Mouse (Mus musculus) liver, adult 2 months (tissue): ENCODE data around the gene Bmpr2. TPM values are rescaled to one million over a fixed set of nuclear protein-coding genes. Genes with fewer than 3 reads are reported as not detected.

Experiments used
- DNase-seq: peaks from one replicate; pipeline ENCODE4 v3.0.0-alpha.2; 2011; ENCODE audit warnings: low read depth, low spot score; ENCODE audit errors: extremely low read depth
- H3K27ac ChIP-seq: fragments of 200-500 bp; replicated peaks from 2 replicates; pipeline ENCODE4 v1.5.1; 2012; ENCODE audit warnings: low read depth, mild to moderate bottlenecking, control low read depth, inconsistent platforms, low read length; ENCODE audit not compliant: insufficient read depth
- H3K27me3 ChIP-seq: fragments of 200-500 bp; 2 replicates; pipeline ENCODE4 v1.6.1; 2012; ENCODE audit warnings: mild to moderate bottlenecking, moderate library complexity, low read length, inconsistent platforms; ENCODE audit not compliant: control insufficient read depth, insufficient read depth
- H3K36me3 ChIP-seq: fragments of 200-500 bp; 2 replicates; pipeline ENCODE4 v1.6.1; 2012; ENCODE audit warnings: low read length, inconsistent platforms; ENCODE audit not compliant: control insufficient read depth, insufficient read depth
- H3K4me1 ChIP-seq: fragments of 200-500 bp; 2 replicates; pipeline ENCODE4 v1.6.1; 2011; ENCODE audit warnings: low read length; ENCODE audit not compliant: control insufficient read depth, insufficient read depth
- H3K4me3 ChIP-seq: fragments of 200-500 bp; 2 replicates; pipeline ENCODE4 v1.5.1; 2011; ENCODE audit warnings: low read depth, mild to moderate bottlenecking, control low read depth, low read length, moderate library complexity; ENCODE audit not compliant: insufficient read depth
- H3K79me2 ChIP-seq: fragments of 200-500 bp; 2 replicates; pipeline ENCODE4 v1.6.1; 2012; ENCODE audit warnings: inconsistent platforms, mild to moderate bottlenecking, low read length, moderate library complexity; ENCODE audit not compliant: control insufficient read depth, insufficient read depth
- H3K9ac ChIP-seq: fragments of 200-500 bp; 2 replicates; pipeline ENCODE4 v1.6.1; 2012; ENCODE audit warnings: low read depth, mild to moderate bottlenecking, control low read depth, inconsistent platforms, low read length
- CTCF ChIP-seq: fragments of 200-500 bp; IDR thresholded peaks from 2 replicates; pipeline ENCODE4 v1.5.1; 2011; ENCODE audit warnings: low read depth, low read length, control low read depth
- POLR2A ChIP-seq: fragments of 200-500 bp; IDR thresholded peaks from 2 replicates; pipeline ENCODE4 v1.6.1; 2011; ENCODE audit warnings: low read length, control low read depth; ENCODE audit not compliant: insufficient read depth; ENCODE audit errors: extremely low read depth
- WGBS: fragments of 180-500 bp; shearing (Covaris S2); methylation state at CpG from one replicate; pipeline ENCODE4 v1.1.7; 2018; 5-methylcytosine and 5-hydroxymethylcytosine counted together
- polyA plus RNA-seq: library from polyadenylated mRNA; depleted of rRNA; stranded (reverse); fragments of >200 nt; gene quantifications from 2 replicates; pipeline ENCODE4 v1.2.3, GENCODE M21; 2012
- total RNA-seq: library from RNA; depleted of rRNA; stranded (reverse); fragments of >200 nt; gene quantifications from 2 replicates; pipeline ENCODE4 v1.2.3, GENCODE M21; 2014

The Bmpr2 gene
- total and polyA plus RNA-seq, 2 experiments, result 2.6 to 16.2 TPM

DNA sequence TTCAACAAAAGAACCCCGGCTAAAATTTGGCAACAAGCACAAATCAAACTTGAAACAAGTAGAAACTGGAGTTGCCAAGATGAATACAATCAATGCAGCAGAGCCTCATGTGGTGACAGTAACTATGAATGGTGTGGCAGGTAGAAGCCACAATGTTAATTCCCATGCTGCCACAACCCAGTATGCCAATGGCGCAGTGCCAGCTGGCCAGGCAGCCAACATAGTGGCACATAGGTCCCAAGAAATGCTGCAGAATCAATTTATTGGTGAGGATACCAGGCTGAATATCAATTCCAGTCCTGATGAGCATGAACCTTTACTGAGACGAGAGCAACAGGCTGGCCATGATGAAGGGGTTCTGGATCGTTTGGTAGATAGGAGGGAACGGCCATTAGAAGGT lies 104.8 kb downstream of the Bmpr2 start:
- WGBS, result 93% methylated on average over 5 of the region's 5 CpGs
- Histone ChIP-seq H3K4me3 (no peak overlapping the region), H3K27me3 (no peaks in the 10 kb centered on the region), H3K27ac (no peak overlapping the region), H3K9ac (no peak overlapping the region), H3K4me1 (no peaks in the 10 kb centered on the region), H3K36me3 (peaks cover 32% of the 10 kb centered on the region), H3K79me2 (no peaks in the 10 kb centered on the region)
- no peak for DNase-seq
- no peak for TF ChIP-seq CTCF
- no peak for TF ChIP-seq POLR2A

DNA sequence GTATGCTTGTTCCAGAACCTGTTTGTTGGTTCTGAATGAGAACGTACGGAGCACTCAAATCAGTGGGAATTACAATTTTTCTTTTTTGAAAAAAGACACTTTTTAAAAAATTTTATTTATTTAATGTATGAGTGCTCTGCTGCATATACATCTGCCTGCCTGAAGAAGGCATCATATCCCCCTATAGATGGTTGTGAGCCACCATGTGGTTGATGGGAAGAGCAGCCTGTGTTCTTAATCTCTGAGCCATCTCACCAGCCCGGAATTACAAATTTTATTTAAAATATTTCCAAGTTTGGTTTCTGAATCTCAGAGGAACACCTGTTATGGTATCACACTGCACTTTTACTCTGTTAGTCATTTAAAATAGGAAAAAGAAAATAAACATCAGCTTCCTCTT lies 110.8 kb downstream of the Bmpr2 start:
- H3K9ac ChIP-seq, result no peak overlapping the region
- no peak for DNase-seq
- H3K36me3 ChIP-seq, result peaks cover 20% of the 10 kb centered on the region
- H3K4me3 ChIP-seq, result no peak overlapping the region
- no peaks in the 10 kb centered on the region for H3K79me2 ChIP-seq
- no peaks in the 10 kb centered on the region for H3K27me3 ChIP-seq
- H3K4me1 ChIP-seq, result no peaks in the 10 kb centered on the region
- WGBS, result 93% methylated on average over 3 of the region's 3 CpGs
- H3K27ac ChIP-seq, result no peak overlapping the region
- TF ChIP-seq CTCF, result no peak
- no peak for TF ChIP-seq POLR2A

DNA sequence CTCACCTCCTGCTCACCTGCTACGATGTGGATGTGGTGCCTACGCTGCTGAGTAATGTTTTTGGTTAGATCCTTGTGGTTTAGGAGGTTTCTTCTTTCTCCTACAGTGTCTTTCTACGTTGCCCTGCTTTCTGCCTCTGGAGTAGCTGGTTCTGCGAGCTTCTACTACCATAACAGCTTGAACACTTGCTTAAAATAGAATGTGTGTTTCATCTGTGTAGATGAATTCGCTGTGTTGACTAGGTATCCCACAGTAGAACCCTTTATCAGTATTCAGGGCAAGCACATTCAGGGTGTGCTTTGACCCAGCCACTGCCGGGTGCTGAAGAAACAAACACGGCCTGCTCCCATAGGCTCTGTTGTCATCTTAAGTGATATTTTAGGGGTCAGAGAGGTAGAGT lies 114.9 kb downstream of the Bmpr2 start:
- H3K4me3 ChIP-seq, result no peak overlapping the region
- 89% methylated on average over 7 of the region's 7 CpGs for WGBS
- no peak overlapping the region for H3K27ac ChIP-seq
- TF ChIP-seq POLR2A (no peak), CTCF (no peak)
- DNase-seq, result no peak
- H3K27me3 ChIP-seq, result no peaks in the 10 kb centered on the region
- no peak overlapping the region for H3K9ac ChIP-seq
- H3K4me1 ChIP-seq, result no peaks in the 10 kb centered on the region
- no peaks in the 10 kb centered on the region for H3K79me2 ChIP-seq
- H3K36me3 ChIP-seq, result peaks cover 17% of the 10 kb centered on the region

DNA sequence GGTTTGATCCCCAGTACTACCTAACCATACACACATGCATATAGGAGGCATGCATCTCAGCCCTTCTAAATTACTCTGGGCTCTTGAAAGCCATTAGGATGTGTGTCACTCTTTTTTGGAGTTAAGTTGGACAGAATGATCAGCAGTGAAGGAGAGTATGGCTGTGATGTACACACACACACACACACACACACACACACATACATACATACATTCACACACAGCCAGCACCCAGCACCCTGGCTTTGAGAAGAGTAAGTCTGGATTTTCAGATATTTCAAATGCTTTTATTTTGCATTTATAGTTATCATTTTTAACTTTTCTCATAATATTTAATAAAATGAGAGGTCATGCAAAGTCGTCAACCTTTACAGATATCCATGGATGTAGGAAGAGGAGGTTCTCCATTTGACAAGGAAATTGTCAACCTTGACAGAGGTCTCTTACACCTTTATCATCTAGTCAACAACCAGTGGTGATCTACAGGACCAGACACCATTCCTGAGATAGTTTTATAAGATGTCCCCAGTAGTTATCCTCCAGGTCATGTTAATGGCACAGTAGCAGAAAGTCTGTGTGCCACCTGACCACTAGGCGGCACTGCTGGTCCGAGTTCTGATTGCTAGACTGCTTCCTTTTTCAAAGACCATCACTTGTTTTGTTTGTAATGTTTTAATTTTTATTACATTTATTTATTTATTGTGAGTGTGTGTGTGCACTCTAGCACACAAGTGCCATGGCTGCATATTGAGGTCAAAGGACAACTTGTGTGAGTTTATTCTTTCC lies 120.3 kb downstream of the Bmpr2 start:
- Histone ChIP-seq H3K36me3 (peaks cover 6% of the 10 kb centered on the region), H3K9ac (no peak overlapping the region), H3K27ac (no peak overlapping the region), H3K4me1 (no peaks in the 10 kb centered on the region), H3K27me3 (no peaks in the 10 kb centered on the region), H3K79me2 (no peaks in the 10 kb centered on the region), H3K4me3 (no peak overlapping the region; the same call in 1 of the 2 replicates)
- DNase-seq, result peak; percentile 30
- TF ChIP-seq POLR2A, result no peak
- peak; percentile 81 for TF ChIP-seq CTCF
- WGBS, result 34% methylated on average over 3 of the region's 3 CpGs

DNA sequence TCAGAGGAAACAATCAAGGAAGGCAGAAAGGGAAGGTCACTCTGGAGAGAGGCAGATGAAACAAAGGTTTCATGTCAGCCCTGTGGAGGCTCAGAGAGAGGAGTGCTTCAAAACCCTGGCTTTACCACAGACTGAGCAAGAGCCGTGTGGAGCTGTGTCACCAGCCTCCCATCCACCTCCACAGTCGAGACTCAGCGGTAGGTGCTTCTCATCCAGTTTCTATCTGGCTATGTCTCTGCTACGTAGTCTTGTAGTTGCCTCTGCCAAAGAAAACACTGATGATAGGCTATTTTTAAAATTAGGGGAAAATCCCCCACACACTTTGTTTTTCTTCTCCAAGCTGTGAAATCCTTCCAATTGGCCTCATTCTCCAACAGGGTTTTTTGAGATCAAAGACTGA lies 123.7 kb downstream of the Bmpr2 start:
- Histone ChIP-seq H3K79me2 (no peaks in the 10 kb centered on the region), H3K27ac (no peak overlapping the region), H3K4me3 (no peak overlapping the region), H3K9ac (no peak overlapping the region), H3K27me3 (no peaks in the 10 kb centered on the region), H3K4me1 (no peaks in the 10 kb centered on the region), H3K36me3 (no peaks in the 10 kb centered on the region)
- no peak for DNase-seq
- 52% methylated on average over 4 of the region's 4 CpGs for WGBS
- TF ChIP-seq POLR2A, result no peak
- TF ChIP-seq CTCF, result no peak

DNA sequence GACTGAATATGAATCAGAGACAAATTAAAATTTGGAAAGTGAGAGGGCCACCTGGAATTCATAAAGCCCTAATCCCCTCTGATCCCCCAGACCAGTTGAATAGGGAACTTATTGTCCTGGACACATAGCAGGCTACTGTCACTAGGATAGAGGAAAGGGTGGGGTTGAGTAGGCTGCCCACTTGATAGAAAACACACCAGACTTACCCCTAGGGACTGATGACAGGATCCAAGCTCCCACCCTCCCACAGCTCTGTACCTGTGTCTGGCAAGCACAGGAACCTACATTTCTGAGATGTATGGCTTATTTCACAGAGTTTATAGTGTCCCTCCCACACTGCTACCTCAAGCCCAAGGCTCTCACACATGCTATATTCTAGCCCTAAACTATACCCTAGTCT lies 124.8 kb downstream of the Bmpr2 start:
- Histone ChIP-seq H3K27ac (no peak overlapping the region), H3K4me3 (no peak overlapping the region), H3K36me3 (no peaks in the 10 kb centered on the region), H3K4me1 (no peaks in the 10 kb centered on the region), H3K27me3 (no peaks in the 10 kb centered on the region), H3K9ac (no peak overlapping the region), H3K79me2 (no peaks in the 10 kb centered on the region)
- no peak for DNase-seq
- TF ChIP-seq POLR2A (no peak), CTCF (no peak)
